Mouse (Mus musculus) neural tube, embryonic 11.5 days (tissue): ENCODE data around the gene Lpp. TPM values are rescaled to one million over a fixed set of nuclear protein-coding genes. Genes with fewer than 3 reads are reported as not detected.

Experiments used
- ATAC-seq: fragments of 200-750 bp; cut with Nextera tagmentation; 2 replicates; pipeline ENCODE4 v1.8.0; 2017; ENCODE audit warnings: moderate number of reproducible peaks, mild to moderate bottlenecking, moderate TSS enrichment, moderate library complexity; ENCODE audit not compliant: insufficient read depth, low FRiP score, low TSS enrichment
- DNase-seq: peaks from one replicate; pipeline ENCODE4 v3.0.0-alpha.2; 2015; ENCODE audit warnings: low spot score
- H3K27ac ChIP-seq: fragments of 300-500 bp; sonication (generic); 2 replicates; pipeline ENCODE4 v1.5.1; 2014; ENCODE audit warnings: low read depth, mild to moderate bottlenecking, low read length
- H3K27me3 ChIP-seq: fragments of 300-500 bp; sonication (generic); 2 replicates; pipeline ENCODE4 v1.6.1; 2014; ENCODE audit warnings: mild to moderate bottlenecking, low read length, mixed read lengths; ENCODE audit not compliant: control insufficient read depth, insufficient read depth
- H3K36me3 ChIP-seq: fragments of 300-500 bp; sonication (generic); 2 replicates; pipeline ENCODE4 v1.6.1; 2014; ENCODE audit warnings: mild to moderate bottlenecking, low read length, moderate library complexity, mixed read lengths; ENCODE audit not compliant: control insufficient read depth, insufficient read depth
- H3K4me1 ChIP-seq: fragments of 300-500 bp; sonication (generic); 2 replicates; pipeline ENCODE4 v1.6.1; 2014; ENCODE audit warnings: low read length, mixed read lengths; ENCODE audit not compliant: control insufficient read depth, insufficient read depth
- H3K4me2 ChIP-seq: fragments of 300-500 bp; sonication (generic); 2 replicates; pipeline ENCODE4 v1.6.1; 2014; ENCODE audit warnings: low read depth, mild to moderate bottlenecking, moderate library complexity
- H3K4me3 ChIP-seq: fragments of 300-500 bp; sonication (generic); 2 replicates; pipeline ENCODE4 v1.5.1; 2014; ENCODE audit warnings: low read depth, low read length
- H3K9ac ChIP-seq: fragments of 300-500 bp; sonication (generic); 2 replicates; pipeline ENCODE4 v1.6.1; 2014; ENCODE audit warnings: mild to moderate bottlenecking, low read length
- H3K9me3 ChIP-seq: fragments of 300-500 bp; sonication (generic); 2 replicates; pipeline ENCODE4 v1.6.1; 2016; ENCODE audit warnings: low read length; ENCODE audit not compliant: control insufficient read depth
- WGBS: fragments of 180-500 bp; shearing (Covaris S2); extraction: QIAGEN DNeasy Blood & Tissue Kit; methylation state at CpG from one replicate; pipeline ENCODE4 v1.1.7; 2014; 5-methylcytosine and 5-hydroxymethylcytosine counted together
- polyA plus RNA-seq: library from polyadenylated mRNA; unstranded; fragments of >200 nt; fragmentation: Nextera tagmentation; extraction: Ambion mirVana; gene quantifications from 2 replicates; pipeline ENCODE4 v1.2.1, GENCODE M21; 2014

Lpp gene
- polyA plus RNA-seq, 1 experiment from 2014 or later = 21.7 TPM

- Histone ChIP-seq H3K4me1 (no peaks in the 10 kb centered on the region), H3K4me3 (no peak overlapping the region), H3K27ac (no peak overlapping the region), H3K9me3 (no peaks in the 10 kb centered on the region), H3K27me3 (no peaks in the 10 kb centered on the region), H3K36me3 (no peaks in the 10 kb centered on the region), H3K9ac (no peak overlapping the region), H3K4me2 (no peak overlapping the region)
- WGBS = 95% methylated on average over 4 of the region's 4 CpGs
- ATAC-seq (no peak), DNase-seq (no peak)
These were observed 522.2 kb downstream of the Lpp start for GRCm38 (mm10) chr16:24915470-24915869.

GRCm38 (mm10) chr16:24919349-24920012 lies 526.2 kb downstream of the Lpp start:
- Histone ChIP-seq H3K36me3 (no peaks in the 10 kb centered on the region), H3K4me1 (no peaks in the 10 kb centered on the region), H3K9ac (no peak overlapping the region), H3K4me2 (no peak overlapping the region), H3K27ac (no peak overlapping the region), H3K4me3 (no peak overlapping the region), H3K27me3 (no peaks in the 10 kb centered on the region), H3K9me3 (no peaks in the 10 kb centered on the region)
- DNase-seq (no peak), ATAC-seq (no peak)
- 43% methylated on average over 11 of the region's 11 CpGs for WGBS

- no peaks in the 10 kb centered on the region for H3K27me3 ChIP-seq
- no peaks in the 10 kb centered on the region for H3K36me3 ChIP-seq
- DNase-seq (no peak), ATAC-seq (no peak)
- no peak overlapping the region for H3K4me3 ChIP-seq
- H3K27ac ChIP-seq = no peak overlapping the region
- no peaks in the 10 kb centered on the region for H3K4me1 ChIP-seq
- H3K9ac ChIP-seq = no peak overlapping the region
- H3K9me3 ChIP-seq = no peaks in the 10 kb centered on the region
- no peak overlapping the region for H3K4me2 ChIP-seq
These were observed 536.8 kb downstream of the Lpp start for GRCm38 (mm10) chr16:24930070-24930469.

- no peaks in the 10 kb centered on the region for H3K9me3 ChIP-seq
- H3K27ac ChIP-seq = no peak overlapping the region
- no peak overlapping the region for H3K4me2 ChIP-seq
- H3K4me1 ChIP-seq = no peaks in the 10 kb centered on the region
- no peak for DNase-seq
- ATAC-seq = no peak
- WGBS = 74% methylated on average over 5 of the region's 5 CpGs
- no peaks in the 10 kb centered on the region for H3K36me3 ChIP-seq
- no peaks in the 10 kb centered on the region for H3K27me3 ChIP-seq
- H3K9ac ChIP-seq = no peak overlapping the region
- no peak overlapping the region for H3K4me3 ChIP-seq
These were observed 537.3 kb downstream of the Lpp start for GRCm38 (mm10) chr16:24930621-24931020.

GRCm38 (mm10) chr16:24932816-24933215 lies 539.5 kb downstream of the Lpp start:
- Histone ChIP-seq H3K36me3 (no peaks in the 10 kb centered on the region), H3K9ac (no peak overlapping the region), H3K27ac (no peak overlapping the region), H3K4me1 (no peaks in the 10 kb centered on the region), H3K4me2 (no peak overlapping the region), H3K27me3 (no peaks in the 10 kb centered on the region), H3K9me3 (no peaks in the 10 kb centered on the region), H3K4me3 (no peak overlapping the region)
- ATAC-seq (no peak), DNase-seq (no peak)
- 82% methylated on average over 3 of the region's 3 CpGs for WGBS

GRCm38 (mm10) chr16:24933691-24934090 lies 540.4 kb downstream of the Lpp start:
- H3K4me3 ChIP-seq = no peak overlapping the region
- DNase-seq = no peak
- no peaks in the 10 kb centered on the region for H3K36me3 ChIP-seq
- no peak overlapping the region for H3K27ac ChIP-seq
- no peaks in the 10 kb centered on the region for H3K4me1 ChIP-seq
- no peaks in the 10 kb centered on the region for H3K9me3 ChIP-seq
- H3K9ac ChIP-seq = no peak overlapping the region
- 88% methylated on average over 4 of the region's 4 CpGs for WGBS
- no peak overlapping the region for H3K4me2 ChIP-seq
- H3K27me3 ChIP-seq = no peaks in the 10 kb centered on the region
- no peak for ATAC-seq

GRCm38 (mm10) chr16:24941306-24942160 lies 548.2 kb downstream of the Lpp start:
- WGBS = 54% methylated on average over 9 of the region's 9 CpGs
- Histone ChIP-seq H3K36me3 (no peaks in the 10 kb centered on the region), H3K27ac (no peak overlapping the region), H3K9me3 (no peaks in the 10 kb centered on the region), H3K4me2 (no peak overlapping the region), H3K27me3 (no peaks in the 10 kb centered on the region), H3K9ac (no peak overlapping the region), H3K4me1 (peaks cover 9% of the 10 kb centered on the region; the same call in 1 of the 2 replicates), H3K4me3 (no peak overlapping the region)
- ATAC-seq = peak; percentile 82
- no peak for DNase-seq

- Histone ChIP-seq H3K9ac (no peak overlapping the region), H3K9me3 (no peaks in the 10 kb centered on the region), H3K4me1 (peaks cover 9% of the 10 kb centered on the region; the same call in 1 of the 2 replicates), H3K4me3 (no peak overlapping the region), H3K4me2 (no peak overlapping the region), H3K27ac (no peak overlapping the region), H3K27me3 (no peaks in the 10 kb centered on the region), H3K36me3 (no peaks in the 10 kb centered on the region)
- WGBS = 25% methylated on average over 6 of the region's 6 CpGs
- ATAC-seq (no peak), DNase-seq (no peak)
These were observed 550.4 kb downstream of the Lpp start for GRCm38 (mm10) chr16:24943486-24944261.
